Mouse (Mus musculus) liver, embryonic 14.5 days (tissue): ENCODE data around the gene Cd72. TPM values are rescaled to one million over a fixed set of nuclear protein-coding genes. Genes with fewer than 3 reads are reported as not detected.

Source experiments
- ATAC-seq: fragments of 200-750 bp; cut with Nextera tagmentation; 2 replicates; pipeline ENCODE4 v1.8.0; 2017; ENCODE audit warnings: moderate number of reproducible peaks, mild to moderate bottlenecking, moderate library complexity; ENCODE audit not compliant: insufficient read depth
- DNase-seq, 3 experiments: peaks; one replicate each; pipeline ENCODE4 v3.0.0-alpha.2; 2012 to 2013; ENCODE audit warnings: low read depth in 3 of 3, low spot score in 3 of 3
- H3K27ac ChIP-seq: fragments of 300-500 bp; sonication (generic); 2 replicates; pipeline ENCODE4 v1.5.1; 2014; ENCODE audit warnings: moderate library complexity, mild to moderate bottlenecking, control low read depth, inconsistent platforms
- H3K27me3 ChIP-seq: fragments of 300-500 bp; sonication (generic); 2 replicates; pipeline ENCODE4 v1.6.1; 2014; ENCODE audit warnings: mild to moderate bottlenecking, low read length, moderate library complexity; ENCODE audit not compliant: control insufficient read depth, insufficient read depth
- H3K36me3 ChIP-seq: fragments of 300-500 bp; sonication (generic); replicated peaks from 2 replicates; pipeline ENCODE4 v1.6.1; 2014; ENCODE audit warnings: low read depth; ENCODE audit not compliant: control insufficient read depth, insufficient read depth
- H3K4me1 ChIP-seq, 2 experiments: fragments of 200-500 bp in 1 of 2; fragments of 300-500 bp in 1 of 2; sonication (generic) in 1 of 2; replicated peaks; 2 replicates each; pipeline ENCODE4 v1.6.1; 2012 to 2014; ENCODE audit warnings: antibody characterized with exemption in 1 of 2, inconsistent platforms in 1 of 2, low read length in 1 of 2; ENCODE audit not compliant: control insufficient read depth in 2 of 2, insufficient read depth in 2 of 2
- H3K4me2 ChIP-seq: fragments of 300-500 bp; sonication (generic); 2 replicates; pipeline ENCODE4 v1.6.1; 2014; ENCODE audit warnings: low read depth, mild to moderate bottlenecking, control low read depth, moderate library complexity
- H3K4me3 ChIP-seq, 2 experiments: fragments of 200-500 bp in 1 of 2; fragments of 300-500 bp in 1 of 2; sonication (generic) in 1 of 2; 2 replicates each; pipeline ENCODE4 v1.5.1; 2012 to 2014; ENCODE audit warnings: low read depth in 2 of 2, low read length in 2 of 2, mild to moderate bottlenecking in 2 of 2, control low read depth in 1 of 2, inconsistent platforms in 1 of 2, moderate library complexity in 1 of 2; ENCODE audit not compliant: insufficient read depth in 1 of 2
- H3K9ac ChIP-seq: fragments of 300-500 bp; sonication (generic); replicated peaks from 2 replicates; pipeline ENCODE4 v1.6.1; 2014; ENCODE audit warnings: mild to moderate bottlenecking, control low read depth, moderate library complexity
- H3K9me3 ChIP-seq: fragments of 300-500 bp; sonication (generic); 2 replicates; pipeline ENCODE4 v1.6.1; 2016; ENCODE audit warnings: low read length, mixed read lengths; ENCODE audit not compliant: control insufficient read depth
- CTCF ChIP-seq: IDR thresholded peaks from 2 replicates; pipeline ENCODE4 v1.5.1; 2016; ENCODE audit warnings: antibody characterized with exemption, low read depth, control low read depth
- EP300 ChIP-seq: IDR thresholded peaks from 2 replicates; pipeline ENCODE4 v1.6.1; 2016; ENCODE audit warnings: antibody characterized with exemption, low read depth
- WGBS: fragments of 180-500 bp; shearing (Covaris S2); extraction: QIAGEN DNeasy Blood & Tissue Kit; methylation state at CpG from one replicate; pipeline ENCODE4 v1.1.7; 2014; ENCODE audit not compliant: insufficient replicate concordance; 5-methylcytosine and 5-hydroxymethylcytosine counted together
- polyA plus RNA-seq, 2 experiments: library from polyadenylated mRNA; depleted of rRNA in 1 of 2; stranded (reverse) in 1 of 2; unstranded in 1 of 2; fragments of >200 nt; fragmentation: Nextera tagmentation in 1 of 2; extraction: Ambion mirVana in 1 of 2; gene quantifications; 2 replicates each; pipeline versions ENCODE4 v1.2.1 to v1.2.3; 2012 to 2014

The Cd72 gene
- polyA plus RNA-seq, 2 experiments: 0.31 to 0.74 TPM

DNA sequence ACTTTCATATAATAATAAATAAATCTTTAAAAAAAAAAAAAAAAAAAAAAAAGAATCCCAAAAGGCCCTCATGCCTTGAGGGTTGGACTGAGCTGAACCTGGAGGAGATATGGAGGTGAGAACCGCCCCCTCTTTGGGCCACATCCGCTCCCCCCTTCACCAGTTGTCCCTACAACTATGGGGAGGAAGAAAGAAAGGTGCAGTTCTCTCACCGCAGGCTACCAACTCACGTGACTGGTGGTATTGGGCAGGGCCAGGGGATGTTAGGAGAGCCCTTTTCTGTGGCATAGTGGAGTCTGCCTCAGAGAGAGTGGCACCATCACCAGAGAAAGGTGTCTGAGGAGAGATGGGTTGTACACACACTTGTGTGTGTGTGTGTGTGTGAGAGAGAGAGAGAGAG lies 2.0 kb upstream of the Cd72 start:
- no peak overlapping the region for H3K4me2 ChIP-seq
- no peak overlapping the region for H3K9ac ChIP-seq
- ATAC-seq: no peak
- H3K4me3 ChIP-seq: no peak overlapping the region
- TF ChIP-seq EP300 (no peak), CTCF (no peak)
- 21% methylated on average over 4 of the region's 4 CpGs for WGBS
- peaks cover 26% of the 10 kb centered on the region for H3K27me3 ChIP-seq
- no peak overlapping the region for H3K27ac ChIP-seq
- no peaks in the 10 kb centered on the region for H3K9me3 ChIP-seq
- H3K36me3 ChIP-seq: no peaks in the 10 kb centered on the region
- DNase-seq: no peak
- no peaks in the 10 kb centered on the region for H3K4me1 ChIP-seq

DNA sequence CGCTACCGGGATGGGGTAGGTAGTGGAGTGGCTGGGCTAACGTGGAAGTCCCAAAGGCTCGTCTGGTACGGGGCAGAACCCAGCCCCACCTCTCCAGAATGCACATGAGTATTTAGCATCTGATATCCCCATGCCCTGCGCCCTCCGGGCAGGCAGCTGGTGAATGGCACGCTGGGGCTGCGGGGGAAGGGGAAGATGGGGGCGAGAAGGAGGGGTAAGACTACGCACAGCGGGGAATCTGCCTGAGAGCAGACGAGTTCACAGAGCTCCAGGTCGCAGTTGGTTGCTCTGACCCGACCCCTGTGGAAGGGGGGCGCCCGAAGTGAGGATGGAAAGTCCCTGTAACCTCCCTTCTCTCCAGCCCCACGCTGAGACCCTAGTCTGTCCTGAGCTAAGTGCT lies 1.0 kb downstream of the Cd72 start:
- no peak overlapping the region for H3K4me3 ChIP-seq
- TF ChIP-seq EP300: no peak
- no peak for TF ChIP-seq CTCF

GRCm38 (mm10) chr4:43452315-43452714 lies 2.1 kb downstream of the Cd72 start:
- no peak for DNase-seq
- no peak overlapping the region for H3K27ac ChIP-seq
- no peak overlapping the region for H3K4me3 ChIP-seq
- H3K27me3 ChIP-seq: peaks cover 26% of the 10 kb centered on the region
- no peak overlapping the region for H3K4me2 ChIP-seq
- no peaks in the 10 kb centered on the region for H3K36me3 ChIP-seq
- TF ChIP-seq EP300: no peak
- TF ChIP-seq CTCF: no peak
- WGBS: 33% methylated on average over 11 of the region's 11 CpGs
- no peaks in the 10 kb centered on the region for H3K9me3 ChIP-seq
- no peak for ATAC-seq
- H3K9ac ChIP-seq: no peak overlapping the region
- H3K4me1 ChIP-seq: no peaks in the 10 kb centered on the region

More for the DNA sequence above, 1.0 kb downstream of the Cd72 start:
- WGBS: 2% methylated on average over 17 of the region's 18 CpGs
- Histone ChIP-seq H3K9me3 (no peaks in the 10 kb centered on the region), H3K27ac (no peak overlapping the region), H3K36me3 (no peaks in the 10 kb centered on the region), H3K4me2 (peak overlapping the region; percentile 20; the same call in 1 of the 2 replicates), H3K9ac (no peak overlapping the region), H3K27me3 (peaks cover 26% of the 10 kb centered on the region), H3K4me1 (no peaks in the 10 kb centered on the region)
- DNase-seq (no peak), ATAC-seq (no peak)

GRCm38 (mm10) chr4:43448554-43448953 lies 5.9 kb downstream of the Cd72 start:
- Histone ChIP-seq H3K27me3 (peaks cover 19% of the 10 kb centered on the region), H3K27ac (no peak overlapping the region), H3K4me3 (no peak overlapping the region), H3K36me3 (no peaks in the 10 kb centered on the region), H3K9ac (no peak overlapping the region), H3K4me2 (no peak overlapping the region), H3K4me1 (no peaks in the 10 kb centered on the region), H3K9me3 (no peaks in the 10 kb centered on the region)
- 60% methylated on average over 3 of the region's 3 CpGs for WGBS
- DNase-seq (no peak), ATAC-seq (no peak)
- TF ChIP-seq CTCF (no peak), EP300 (no peak)

- H3K27ac ChIP-seq: no peak overlapping the region
- WGBS: 83% methylated on average over 13 of the region's 13 CpGs
- 0 out of 4 replicates have a peak, but pooled peaks cover 0 to 2% of the 10 kb centered on the region in 2 experiments for H3K4me1 ChIP-seq
- no peak overlapping the region for H3K4me3 ChIP-seq
- no peaks in the 10 kb centered on the region for H3K36me3 ChIP-seq
- DNase-seq (no peak), ATAC-seq (no peak)
- no peak overlapping the region for H3K9ac ChIP-seq
- H3K27me3 ChIP-seq: peaks cover 13% of the 10 kb centered on the region
- TF ChIP-seq CTCF: no peak
- TF ChIP-seq EP300: no peak
- no peaks in the 10 kb centered on the region for H3K9me3 ChIP-seq
- H3K4me2 ChIP-seq: no peak overlapping the region
Measured at GRCm38 (mm10) chr4:43447251-43447650, 7.2 kb downstream of the Cd72 start.
